Mouse (Mus musculus): ENCODE results near the gene Rbfox2.
A peak's percentile ranks its signal among the peaks of the same experiment; 100 is the strongest.

The Rbfox2 gene

DNA sequence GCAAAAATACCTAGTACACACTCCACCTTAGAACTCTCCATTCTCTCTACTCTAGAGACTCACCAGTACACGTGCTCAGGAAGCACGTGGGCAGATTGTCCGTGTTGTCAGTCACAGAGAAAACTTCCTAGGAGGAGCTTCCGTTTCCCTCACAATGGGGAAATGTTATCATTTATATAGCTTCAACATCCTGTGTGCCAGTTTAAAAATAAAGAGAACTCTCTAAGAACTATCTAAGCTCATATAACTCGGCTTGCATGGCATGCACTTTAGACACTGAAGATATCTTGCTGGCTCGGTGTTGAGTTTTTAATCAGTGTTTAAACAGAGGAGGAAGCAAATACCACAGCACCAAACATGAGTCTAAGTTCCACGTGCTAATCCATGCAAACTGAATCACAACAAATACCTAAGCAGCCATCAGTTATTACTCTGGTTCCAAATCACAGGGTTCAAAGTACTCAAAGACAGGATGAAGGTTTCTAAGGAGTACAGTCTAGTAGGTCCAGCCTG is 70.7 kb downstream of the Rbfox2 start:
- peak; percentile 60 for DNase-seq (ENCODE audit: extremely low read depth, low read depth)

DNA sequence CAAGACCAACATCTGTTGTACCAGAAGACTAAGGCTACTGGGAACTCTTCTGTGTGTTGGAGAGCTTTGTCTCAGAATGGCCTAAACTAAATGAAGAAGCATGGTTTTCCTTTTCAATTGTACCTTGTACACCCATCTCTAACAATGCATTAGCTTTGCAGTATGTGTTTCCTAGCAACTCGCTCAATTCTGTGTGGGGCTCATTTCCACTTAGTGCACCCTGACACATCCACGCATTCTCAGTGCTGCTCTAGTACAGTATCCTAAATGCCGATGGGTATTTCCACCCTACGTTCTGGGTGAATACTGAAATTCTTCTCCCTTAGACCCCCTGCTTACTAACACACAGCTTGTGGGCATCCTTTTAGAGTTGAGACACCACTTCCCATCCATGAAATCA is 71.3 kb downstream of the Rbfox2 start:
- no peak for DNase-seq (ENCODE audit: extremely low read depth, low read depth)

DNA sequence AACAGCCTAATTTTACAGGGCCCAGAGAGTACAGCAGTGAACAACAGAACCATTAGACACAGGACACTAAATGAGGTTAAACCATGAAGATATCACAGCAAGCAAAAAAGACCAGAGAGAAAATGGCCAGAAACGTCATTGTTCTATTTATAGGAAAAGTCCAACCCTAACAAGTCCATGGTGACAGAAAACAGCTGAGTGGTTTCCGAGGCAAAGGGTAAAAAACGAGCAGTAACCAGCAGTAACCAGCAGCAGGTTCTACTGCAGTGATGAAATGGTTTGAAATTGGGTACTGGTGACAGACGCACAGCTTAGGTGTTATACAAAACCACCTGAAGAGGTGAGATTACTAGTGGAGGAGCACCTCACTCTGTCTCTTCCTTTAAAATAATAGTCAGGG is 72.5 kb downstream of the Rbfox2 start:
- no peak for DNase-seq (ENCODE audit: extremely low read depth, low read depth)

DNA sequence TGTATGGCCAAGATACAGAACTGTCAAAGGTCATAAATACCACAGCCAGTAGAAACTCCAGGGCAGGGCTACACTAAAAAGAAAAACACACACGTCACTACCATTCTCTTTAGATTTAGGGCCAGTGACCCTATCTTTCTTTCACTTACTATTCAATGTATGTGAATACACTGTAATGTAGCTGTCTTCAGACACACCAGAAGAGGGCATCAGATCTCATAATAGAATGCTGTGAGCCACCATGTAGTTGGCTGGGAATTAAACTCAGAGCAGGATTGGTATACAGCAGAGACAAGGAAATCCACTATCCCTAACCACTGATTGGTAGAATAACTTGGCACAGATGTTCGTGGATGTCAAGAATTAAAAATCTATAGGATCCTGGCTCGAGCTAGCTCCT is 76.7 kb downstream of the Rbfox2 start:
- DNase-seq (ENCODE audit: extremely low read depth, low read depth), result no peak

GRCm38 (mm10) chr15:77226831-77227354 is 79.9 kb downstream of the Rbfox2 start:
- no peak for DNase-seq (ENCODE audit: extremely low read depth, low read depth)

DNA sequence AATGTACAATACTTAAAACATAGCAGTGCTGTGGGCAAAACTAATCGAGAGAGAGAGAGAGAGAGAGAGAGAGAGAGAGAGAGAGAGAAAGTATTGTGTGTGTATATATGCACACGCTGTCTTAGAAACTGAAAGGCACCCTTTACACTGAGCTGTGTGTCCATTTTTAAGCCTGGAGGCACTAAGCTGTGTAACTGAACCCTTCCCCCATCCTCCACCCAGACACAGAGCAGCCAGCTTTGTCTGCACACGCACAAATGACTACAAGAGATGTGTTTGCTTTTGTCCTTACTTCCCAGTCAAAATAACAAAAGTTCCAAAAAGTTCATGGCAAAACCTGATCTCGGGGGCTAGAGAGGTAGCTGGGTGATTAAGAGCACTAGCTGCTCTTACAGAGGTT is 80.9 kb downstream of the Rbfox2 start:
- DNase-seq (ENCODE audit: extremely low read depth, low read depth), result no peak

DNA sequence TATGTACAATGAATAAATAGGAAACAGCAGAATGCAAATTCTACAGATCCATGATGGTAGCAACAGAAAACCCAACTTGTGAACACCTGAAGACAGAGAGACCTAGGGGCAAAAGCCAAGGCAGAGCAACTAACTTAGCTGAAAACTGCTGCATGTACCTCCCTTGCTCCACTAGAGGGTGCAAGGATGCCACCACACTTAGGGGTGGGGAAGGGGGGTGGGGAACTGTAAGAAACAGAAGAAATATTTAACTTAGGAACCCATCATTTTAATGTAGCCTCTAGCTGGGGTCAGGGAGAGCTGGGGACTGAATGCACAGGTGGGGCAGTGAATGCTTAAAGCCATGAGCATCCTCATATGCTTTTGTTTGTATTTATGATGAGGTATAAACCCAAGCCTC is 81.5 kb downstream of the Rbfox2 start:
- DNase-seq (ENCODE audit: extremely low read depth, low read depth), result no peak

DNA sequence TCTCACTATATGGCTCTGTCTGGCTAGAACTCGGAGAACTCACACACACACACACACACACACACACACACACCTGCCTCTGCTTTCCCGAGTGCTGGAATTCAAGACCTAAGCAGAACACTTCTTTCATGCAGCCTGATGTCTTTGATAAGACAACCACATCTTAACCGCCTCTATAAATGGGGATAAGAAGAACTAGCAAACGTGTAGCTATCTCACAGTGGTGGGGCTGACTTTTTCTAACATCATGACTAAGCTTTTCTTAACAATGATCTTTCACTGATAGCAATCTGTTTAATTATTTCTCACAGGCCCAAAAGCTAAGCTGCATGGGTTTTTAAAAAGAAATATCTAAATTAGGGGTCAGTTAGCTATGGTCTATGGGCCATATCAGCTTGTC is 86.0 kb downstream of the Rbfox2 start:
- DNase-seq (ENCODE audit: extremely low read depth, low read depth), result no peak

GRCm38 (mm10) chr15:77220137-77220536 is 86.7 kb downstream of the Rbfox2 start:
- DNase-seq (ENCODE audit: extremely low read depth, low read depth), result peak; percentile 18

- DNase-seq (ENCODE audit: extremely low read depth, low read depth), result no peak
Measured at GRCm38 (mm10) chr15:77219571-77219970, 87.2 kb downstream of the Rbfox2 start.

DNA sequence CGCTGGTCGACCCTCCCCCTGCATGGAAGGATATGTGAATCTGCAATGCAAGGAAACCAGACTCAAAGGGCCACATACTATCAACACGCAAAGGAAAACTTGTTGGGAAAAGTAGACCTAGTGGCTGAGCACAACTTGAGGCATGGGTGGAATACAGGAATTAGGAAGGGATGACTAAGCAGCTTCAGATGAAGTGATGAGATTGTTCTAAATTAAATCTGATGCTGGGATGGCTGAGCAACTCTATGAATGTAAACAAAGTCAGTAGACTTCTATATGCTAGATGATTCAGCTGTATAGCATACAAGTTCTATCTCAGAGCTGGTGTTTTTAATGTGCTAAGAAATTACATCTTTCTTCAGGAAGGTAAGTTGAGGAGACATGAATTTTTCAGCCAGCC is 88.8 kb downstream of the Rbfox2 start:
- no peak for DNase-seq (ENCODE audit: extremely low read depth, low read depth)

DNA sequence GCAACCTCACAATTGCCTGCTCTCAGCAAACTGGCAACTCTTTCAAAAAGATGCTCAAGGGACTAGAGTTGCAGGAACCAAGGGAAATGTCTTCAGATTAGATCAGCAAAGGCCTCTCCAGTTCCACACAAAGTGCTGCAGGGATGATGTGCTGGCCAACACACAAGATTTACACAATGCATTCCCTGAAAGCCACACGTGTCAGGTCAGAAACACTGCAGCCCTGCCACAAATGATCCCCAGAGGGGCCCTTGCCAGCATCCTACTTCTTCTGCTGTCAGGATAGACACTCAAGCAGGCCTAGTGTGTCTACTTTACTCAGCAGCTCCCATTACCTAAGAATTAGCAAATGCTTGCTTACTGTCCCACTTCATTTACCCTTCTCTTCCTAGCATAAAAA is 89.3 kb downstream of the Rbfox2 start:
- DNase-seq (ENCODE audit: extremely low read depth, low read depth), result no peak

DNA sequence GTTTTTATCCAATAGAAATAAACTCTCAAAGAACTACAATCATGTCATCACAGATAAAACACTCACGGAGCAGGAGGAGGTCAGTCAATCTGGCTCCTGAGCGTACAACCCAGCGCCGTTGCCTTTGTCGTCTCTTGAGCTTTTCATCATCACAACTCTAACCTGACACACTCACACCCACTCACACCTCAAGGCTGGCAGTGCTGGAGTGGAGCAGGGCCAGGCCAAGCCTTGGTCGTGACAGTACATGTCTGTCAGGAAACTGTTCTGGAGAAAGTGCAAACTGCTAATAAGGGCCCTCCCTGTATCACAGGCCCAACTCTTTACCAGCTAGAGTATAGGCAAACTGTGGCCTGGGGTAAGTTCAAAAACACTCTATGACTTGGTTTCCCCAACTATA is 90.1 kb downstream of the Rbfox2 start:
- no peak for DNase-seq (ENCODE audit: extremely low read depth, low read depth)

- no peak for DNase-seq (ENCODE audit: extremely low read depth, low read depth)
Measured at GRCm38 (mm10) chr15:77215178-77215800, 91.5 kb downstream of the Rbfox2 start.

DNA sequence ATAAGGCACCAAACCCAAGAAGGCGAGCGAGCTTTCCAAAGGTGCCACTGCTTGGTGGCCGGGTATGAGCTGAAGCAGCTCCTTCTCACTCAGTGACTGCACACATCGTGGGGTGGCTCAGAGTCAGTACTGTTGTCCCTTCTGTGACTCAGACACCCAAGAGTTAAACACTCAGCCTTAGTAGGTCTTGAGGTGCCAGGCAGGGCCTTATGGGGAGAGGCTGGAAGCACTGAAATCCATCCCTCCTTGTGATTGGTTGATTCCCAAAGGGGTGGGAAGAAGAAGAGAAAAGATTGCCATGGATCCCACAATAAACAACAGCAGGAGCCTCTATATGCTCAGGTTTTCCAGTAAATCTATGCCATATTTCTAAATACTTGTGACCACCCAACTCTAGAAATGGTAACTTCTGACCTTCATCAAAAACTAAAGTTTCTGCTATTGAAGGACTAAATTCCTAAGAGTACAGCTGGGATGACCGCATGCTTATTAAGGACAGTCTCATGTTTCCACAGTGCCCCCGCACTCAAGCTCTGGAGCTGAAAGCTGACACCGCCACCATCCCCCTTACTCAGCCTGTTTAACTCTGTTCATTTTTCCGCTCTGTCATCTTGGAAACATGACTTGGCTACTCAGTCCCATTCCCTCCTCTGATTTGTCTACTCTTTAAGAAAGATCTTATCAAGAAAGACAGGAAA is 92.2 kb downstream of the Rbfox2 start:
- DNase-seq (ENCODE audit: extremely low read depth, low read depth), result no peak

DNA sequence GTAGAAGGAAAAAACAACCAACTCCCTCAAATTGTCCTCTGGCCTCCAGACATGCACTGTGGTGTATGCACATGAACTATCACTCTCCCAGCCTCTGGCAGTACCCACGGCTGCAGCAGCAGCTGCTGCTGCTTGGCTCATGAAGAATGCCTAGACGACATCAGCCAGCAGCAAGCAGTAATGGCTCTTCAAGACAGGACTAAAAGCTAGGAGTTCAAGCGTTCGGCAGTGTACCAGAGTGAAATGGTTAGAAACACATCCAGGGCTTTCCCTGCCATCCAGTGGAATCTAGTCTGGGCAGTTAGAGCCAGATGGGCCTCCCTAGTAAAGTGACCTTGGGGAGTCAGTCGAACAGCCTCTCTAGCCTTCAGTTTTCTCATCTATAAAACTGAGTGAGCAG is 93.0 kb downstream of the Rbfox2 start:
- DNase-seq (ENCODE audit: extremely low read depth, low read depth), result no peak

DNA sequence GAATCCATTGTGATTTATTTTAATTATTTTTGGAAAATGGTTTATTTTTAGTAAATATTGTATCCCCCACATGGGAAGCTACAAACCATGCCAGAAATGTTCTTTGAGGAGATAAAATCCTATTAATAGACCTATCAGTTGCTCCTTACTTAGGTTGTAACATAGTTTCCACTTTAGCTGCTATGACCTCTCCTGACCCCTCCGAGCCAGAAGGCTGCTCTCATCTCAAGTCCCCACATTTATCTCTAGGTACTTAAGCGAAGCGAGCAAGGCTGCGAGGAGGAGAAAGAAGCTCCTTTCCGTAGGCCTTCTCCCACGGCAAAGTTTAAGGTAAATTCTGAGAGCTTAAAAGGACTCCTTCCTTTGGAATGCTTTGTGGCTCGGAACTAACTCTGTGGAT is 94.0 kb downstream of the Rbfox2 start:
- DNase-seq (ENCODE audit: extremely low read depth, low read depth), result no peak

GRCm38 (mm10) chr15:77212217-77212757 is 94.5 kb downstream of the Rbfox2 start:
- DNase-seq (ENCODE audit: extremely low read depth, low read depth), result peak; percentile 56

- no peak for DNase-seq (ENCODE audit: extremely low read depth, low read depth)
Measured at GRCm38 (mm10) chr15:77206996-77207395, 99.8 kb downstream of the Rbfox2 start.

DNA sequence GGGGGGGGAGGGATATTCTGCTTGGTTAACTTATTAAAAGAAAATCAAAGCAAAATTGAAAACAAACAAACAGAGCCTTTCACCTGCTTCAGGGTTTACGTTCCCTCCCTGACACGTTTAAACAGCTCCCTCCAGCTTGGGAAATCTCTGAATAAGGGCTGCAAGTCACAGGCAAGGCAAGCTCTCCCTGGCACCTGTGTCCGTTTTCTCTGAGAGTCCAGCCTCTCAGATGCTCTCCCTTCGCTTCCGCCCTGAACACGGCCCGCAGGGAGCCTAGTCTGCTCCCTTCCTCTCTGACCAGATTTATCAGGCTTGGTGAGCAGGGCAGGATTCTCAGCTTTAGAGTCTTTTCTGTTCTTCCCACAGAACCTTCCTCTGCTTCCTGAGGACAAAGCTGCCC is 101.9 kb downstream of the Rbfox2 start:
- no peak for DNase-seq (ENCODE audit: extremely low read depth, low read depth)

DNA sequence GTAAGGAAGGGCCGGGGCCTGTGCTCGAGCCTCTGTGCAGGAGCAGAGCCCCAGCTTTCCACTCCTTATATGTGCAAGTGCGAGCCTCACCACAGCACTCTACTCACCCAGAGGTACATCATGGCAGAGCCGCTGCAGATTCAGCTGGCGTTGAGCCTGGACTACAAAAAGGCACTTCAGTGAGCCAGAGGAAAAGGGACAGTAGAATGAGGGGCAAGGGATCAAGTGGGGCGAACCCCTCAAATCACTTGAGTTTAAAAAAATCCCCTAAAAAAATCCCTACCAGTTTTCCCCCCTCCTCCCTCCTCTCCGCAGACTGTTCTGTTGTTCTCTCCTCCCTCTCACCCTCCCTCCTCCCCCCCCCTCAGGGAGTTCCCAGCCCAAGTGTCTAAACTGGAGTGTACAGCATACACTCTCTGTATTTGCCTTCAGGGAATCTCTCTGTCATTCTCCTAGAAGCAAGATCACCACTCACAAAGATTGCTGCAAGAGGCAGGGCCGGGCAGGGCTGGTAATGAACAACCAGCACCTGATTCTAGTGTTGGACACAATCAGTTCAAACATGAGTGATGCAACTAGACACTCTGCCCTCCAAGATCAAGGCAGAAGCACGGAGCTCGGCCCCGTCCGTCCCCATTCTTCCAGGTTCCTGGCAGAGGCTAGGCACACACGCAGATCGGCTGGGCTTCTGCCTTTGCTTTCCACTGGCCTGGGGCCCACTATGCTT is 103.4 kb downstream of the Rbfox2 start:
- no peak for DNase-seq (ENCODE audit: extremely low read depth, low read depth)

DNA sequence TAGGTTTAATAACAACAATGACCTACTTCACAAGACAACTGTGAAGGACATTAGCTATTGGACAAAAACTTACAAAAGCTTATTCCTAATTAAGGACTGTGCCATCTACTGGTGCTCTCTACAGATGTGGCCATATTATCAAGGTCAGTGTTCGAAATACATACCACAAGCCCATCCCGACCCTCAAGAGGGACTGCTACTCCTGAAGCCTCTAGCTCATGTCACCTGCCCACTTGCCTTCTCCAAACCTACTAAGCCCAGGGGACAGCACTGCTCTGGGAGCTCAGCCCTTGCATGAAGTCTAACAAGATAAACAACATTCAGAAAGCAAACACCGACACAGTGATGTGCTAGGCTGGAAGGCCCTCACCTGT is 103.9 kb downstream of the Rbfox2 start:
- DNase-seq (ENCODE audit: extremely low read depth, low read depth), result no peak
